ENCODE assay signal across 11 mouse cellular contexts in genomic region chr8:70587955-70588354, GRCm38 (mm10). TPM values are rescaled to one million over a fixed set of nuclear protein-coding genes. Genes with fewer than 3 reads are reported as not detected.
"Had no signal": no experiment of that assay in that cellular context is flagged by ENCODE, and none has a peak within 500 bp of the region (broad histone marks: within the 10 kb centered on the region; RNA-seq: fewer than 3 reads in every experiment).

No protein-coding gene starts in this region.

RNA-seq across cellular contexts. Expression of gene Gdf15, which starts 44.3 kb away (rescaled TPM):
- total RNA-seq: layer of hippocampus, adult 18-20 months; layer of hippocampus, adult 8-10 months; layer of hippocampus, postnatal 10 days; layer of hippocampus, postnatal 14 days; layer of hippocampus, postnatal 36 days; left cerebral cortex, adult 18-20 months; left cerebral cortex, adult 2 months; left cerebral cortex, adult 8-10 months had no signal
- polyA plus RNA-seq: hindbrain, embryonic 10.5 days; hindbrain, embryonic 11.5 days; inflammation-experienced regulatory T-cells, adult 6 months had no signal
